Mouse (Mus musculus) limb, embryonic 12.5 days (tissue): ENCODE results near the gene Aox1. TPM values are rescaled to one million over a fixed set of nuclear protein-coding genes. Genes with fewer than 3 reads are reported as not detected.
A peak's percentile ranks its signal among the peaks of the same experiment; 100 is the strongest.

Experiments used
- ATAC-seq: fragments of 200-750 bp; cut with Nextera tagmentation; 2 replicates; pipeline ENCODE4 v1.8.0; 2017; ENCODE audit warnings: low read depth, moderate TSS enrichment; ENCODE audit not compliant: insufficient number of reproducible peaks, insufficient read depth, low FRiP score, low TSS enrichment
- H3K27ac ChIP-seq: fragments of 300-500 bp; sonication (generic); 2 replicates; pipeline ENCODE4 v1.5.1; 2016; ENCODE audit warnings: mild to moderate bottlenecking, moderate library complexity
- H3K27me3 ChIP-seq: fragments of 300-500 bp; sonication (generic); 2 replicates; pipeline ENCODE4 v1.6.1; 2016; ENCODE audit warnings: mild to moderate bottlenecking, moderate library complexity
- H3K36me3 ChIP-seq: fragments of 300-500 bp; sonication (generic); 2 replicates; pipeline ENCODE4 v1.6.1; 2016; ENCODE audit warnings: mild to moderate bottlenecking, moderate library complexity
- H3K4me1 ChIP-seq: fragments of 300-500 bp; sonication (generic); replicated peaks from 2 replicates; pipeline ENCODE4 v1.6.1; 2016
- H3K4me2 ChIP-seq: fragments of 300-500 bp; sonication (generic); 2 replicates; pipeline ENCODE4 v1.6.1; 2016; ENCODE audit warnings: mild to moderate bottlenecking, moderate library complexity
- H3K4me3 ChIP-seq: fragments of 300-500 bp; sonication (generic); replicated peaks from 2 replicates; pipeline ENCODE4 v1.5.1; 2016; ENCODE audit warnings: mild to moderate bottlenecking
- H3K9ac ChIP-seq: fragments of 300-500 bp; sonication (generic); replicated peaks from 2 replicates; pipeline ENCODE4 v1.6.1; 2016; ENCODE audit warnings: mild to moderate bottlenecking, moderate library complexity
- H3K9me3 ChIP-seq: fragments of 300-500 bp; sonication (generic); 2 replicates; pipeline ENCODE4 v1.6.1; 2016; ENCODE audit warnings: mild to moderate bottlenecking, moderate library complexity
- WGBS: fragments of 180-500 bp; shearing (Covaris S2); methylation state at CpG from one replicate; pipeline ENCODE4 v1.1.7; 2016; 5-methylcytosine and 5-hydroxymethylcytosine counted together
- polyA plus RNA-seq: library from polyadenylated mRNA; unstranded; fragments of >200 nt; fragmentation: Nextera tagmentation; extraction: Ambion mirVana; gene quantifications from 2 replicates; pipeline ENCODE4 v1.2.1, GENCODE M21; 2016

Gene Aox1
- polyA plus RNA-seq, 1 experiment from 2014 or later = 0.10 TPM

DNA sequence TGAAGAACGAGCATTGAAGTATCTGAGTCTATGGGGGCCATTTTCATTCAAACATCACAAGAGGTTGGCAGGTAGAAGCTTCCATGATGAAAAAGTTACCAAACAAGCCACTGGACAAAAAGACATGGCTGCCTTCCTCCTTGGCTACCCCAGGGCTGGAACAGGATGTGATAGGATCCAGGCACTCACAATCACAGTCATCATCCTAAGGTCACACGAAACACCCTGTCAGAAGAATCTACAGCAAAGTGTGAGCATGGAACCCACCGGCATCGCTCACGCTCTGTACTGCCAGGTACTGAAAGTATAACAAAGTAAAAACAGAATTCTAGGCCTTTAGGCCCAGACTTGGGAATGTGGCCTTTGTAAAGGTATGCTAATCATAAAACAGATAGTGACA, 80.5 kb downstream of the Aox1 start:
- no peaks in the 10 kb centered on the region for H3K36me3 ChIP-seq
- H3K4me3 ChIP-seq = no peak overlapping the region
- H3K4me1 ChIP-seq = no peaks in the 10 kb centered on the region
- H3K27ac ChIP-seq = no peak overlapping the region
- H3K9me3 ChIP-seq = no peaks in the 10 kb centered on the region
- no peak for ATAC-seq
- H3K27me3 ChIP-seq = 0 out of 2 replicates have a peak, but pooled peaks cover 3% of the 10 kb centered on the region
- no peak overlapping the region for H3K9ac ChIP-seq
- no peak overlapping the region for H3K4me2 ChIP-seq
- WGBS = 91% methylated on average over 5 of the region's 5 CpGs

DNA sequence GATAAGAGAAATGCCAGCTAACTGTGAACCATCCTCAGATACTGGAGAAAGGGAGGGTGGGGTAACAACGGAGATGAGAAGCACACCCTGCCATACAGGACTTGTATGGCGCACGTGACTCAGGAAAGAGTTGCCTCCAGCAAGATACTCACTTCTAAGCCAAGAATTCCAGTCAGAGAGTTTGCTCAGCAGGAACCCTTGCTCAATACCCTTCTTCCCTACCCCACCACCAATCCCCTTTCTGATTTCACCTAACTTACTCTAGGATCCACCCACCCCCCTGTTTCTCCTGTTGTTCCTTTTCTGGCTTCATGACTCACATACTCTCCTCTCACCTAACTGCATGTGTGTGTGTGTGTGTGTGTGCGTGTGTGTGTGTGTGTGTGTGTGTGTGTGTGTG, 81.6 kb downstream of the Aox1 start:
- 0 out of 2 replicates have a peak, but pooled peaks cover 3% of the 10 kb centered on the region for H3K27me3 ChIP-seq
- no peaks in the 10 kb centered on the region for H3K4me1 ChIP-seq
- H3K9ac ChIP-seq = no peak overlapping the region
- ATAC-seq = no peak
- H3K4me2 ChIP-seq = no peak overlapping the region
- WGBS = 82% methylated on average over 4 of the region's 4 CpGs
- H3K9me3 ChIP-seq = no peaks in the 10 kb centered on the region
- no peak overlapping the region for H3K4me3 ChIP-seq
- H3K36me3 ChIP-seq = no peaks in the 10 kb centered on the region
- no peak overlapping the region for H3K27ac ChIP-seq

DNA sequence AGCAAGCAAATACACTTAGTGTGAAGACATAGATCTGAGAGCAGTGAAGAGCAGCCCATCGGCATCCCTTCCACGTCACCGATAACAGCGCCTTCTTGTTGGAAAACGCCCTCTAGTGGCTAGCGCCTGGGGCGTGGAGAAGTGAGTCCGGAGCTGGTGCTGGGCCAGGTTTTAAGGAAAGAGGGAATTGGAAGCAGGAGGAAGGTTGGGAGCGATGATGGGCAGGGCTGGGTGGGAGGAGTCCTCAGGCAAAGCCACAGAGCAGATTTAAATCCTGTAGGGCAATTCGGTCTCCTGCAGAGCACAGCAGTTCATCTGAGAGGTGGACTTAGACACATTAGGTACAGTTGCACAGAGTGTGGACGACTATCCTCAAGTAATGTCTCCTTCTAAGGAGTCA, 83.1 kb downstream of the Aox1 start, which contains the start of gene Aox3:
Gene Aox3, plus strand, starts transcription at position 251 of the 400 bp plus-strand sequence.
- H3K27ac ChIP-seq = no peak within 1 kb of the TSS
- H3K27me3 ChIP-seq = 0 out of 2 replicates have a peak, but pooled peaks cover under 1% of the 10 kb centered on the region
- H3K9ac ChIP-seq = no peak within 1 kb of the TSS
- H3K9me3 ChIP-seq = no peaks in the 10 kb centered on the region
- no peak for ATAC-seq
- no peak within 1 kb of the TSS for H3K4me3 ChIP-seq
- no peaks in the 10 kb centered on the region for H3K4me1 ChIP-seq
- H3K36me3 ChIP-seq = no peaks in the 10 kb centered on the region
- 17% methylated on average over 11 of the region's 11 CpGs for WGBS
- H3K4me2 ChIP-seq = peak within 1 kb of the TSS; percentile 28

DNA sequence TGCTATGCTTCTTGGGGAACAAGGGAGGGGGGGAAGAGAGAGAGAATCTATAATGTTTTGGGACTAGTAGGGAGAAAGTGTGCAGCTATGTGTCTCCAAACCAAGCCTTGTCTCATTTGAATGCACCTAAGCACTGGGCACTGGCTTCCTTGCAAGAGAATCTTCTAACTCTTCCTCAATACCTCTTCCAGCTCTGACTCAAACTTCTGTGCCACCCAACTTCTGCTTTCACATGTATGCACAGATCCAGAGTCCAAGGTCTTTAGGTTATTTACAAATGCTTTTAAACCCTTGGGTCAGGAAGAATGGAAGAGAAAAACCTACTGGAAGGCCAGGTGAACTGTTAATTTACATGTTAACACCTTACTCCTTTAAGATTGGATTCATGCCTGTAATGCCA, 83.7 kb downstream of the Aox1 start:
- Histone ChIP-seq H3K9me3 (no peaks in the 10 kb centered on the region), H3K4me2 (no peak overlapping the region), H3K27ac (no peak overlapping the region), H3K4me3 (no peak overlapping the region), H3K27me3 (no peaks in the 10 kb centered on the region), H3K36me3 (no peaks in the 10 kb centered on the region), H3K9ac (no peak overlapping the region), H3K4me1 (no peaks in the 10 kb centered on the region)
- ATAC-seq = no peak

DNA sequence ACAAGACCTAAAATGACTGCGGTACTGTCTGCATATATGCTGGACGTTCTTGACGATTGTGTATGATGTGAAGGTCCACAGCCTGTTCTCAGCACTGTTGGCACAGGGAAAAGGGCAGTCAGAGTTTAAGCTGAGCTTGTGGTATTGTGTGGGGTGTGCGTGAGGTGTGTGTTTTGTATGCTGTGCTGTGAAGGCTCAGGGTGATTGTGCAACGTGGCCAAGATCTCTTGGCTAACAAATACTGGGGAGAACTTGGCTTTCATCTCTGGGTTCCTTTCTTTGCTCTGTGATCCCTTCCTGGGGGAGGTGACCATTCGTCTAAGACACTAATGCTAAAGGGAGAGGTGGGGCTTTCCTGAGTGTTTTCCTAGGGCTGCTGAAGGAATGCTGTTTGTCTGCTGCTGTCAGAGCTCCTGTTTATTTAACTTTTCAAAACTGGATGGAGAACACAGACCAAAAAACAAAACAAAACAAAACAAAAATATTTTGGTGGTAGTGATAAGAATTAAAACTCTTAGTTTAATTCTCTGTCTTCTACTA, 84.4 kb downstream of the Aox1 start:
- Histone ChIP-seq H3K27me3 (no peaks in the 10 kb centered on the region), H3K36me3 (no peaks in the 10 kb centered on the region), H3K9ac (no peak overlapping the region), H3K27ac (no peak overlapping the region), H3K9me3 (no peaks in the 10 kb centered on the region), H3K4me1 (no peaks in the 10 kb centered on the region), H3K4me3 (no peak overlapping the region), H3K4me2 (no peak overlapping the region)
- WGBS = 68% methylated on average over 6 of the region's 6 CpGs
- ATAC-seq = no peak

DNA sequence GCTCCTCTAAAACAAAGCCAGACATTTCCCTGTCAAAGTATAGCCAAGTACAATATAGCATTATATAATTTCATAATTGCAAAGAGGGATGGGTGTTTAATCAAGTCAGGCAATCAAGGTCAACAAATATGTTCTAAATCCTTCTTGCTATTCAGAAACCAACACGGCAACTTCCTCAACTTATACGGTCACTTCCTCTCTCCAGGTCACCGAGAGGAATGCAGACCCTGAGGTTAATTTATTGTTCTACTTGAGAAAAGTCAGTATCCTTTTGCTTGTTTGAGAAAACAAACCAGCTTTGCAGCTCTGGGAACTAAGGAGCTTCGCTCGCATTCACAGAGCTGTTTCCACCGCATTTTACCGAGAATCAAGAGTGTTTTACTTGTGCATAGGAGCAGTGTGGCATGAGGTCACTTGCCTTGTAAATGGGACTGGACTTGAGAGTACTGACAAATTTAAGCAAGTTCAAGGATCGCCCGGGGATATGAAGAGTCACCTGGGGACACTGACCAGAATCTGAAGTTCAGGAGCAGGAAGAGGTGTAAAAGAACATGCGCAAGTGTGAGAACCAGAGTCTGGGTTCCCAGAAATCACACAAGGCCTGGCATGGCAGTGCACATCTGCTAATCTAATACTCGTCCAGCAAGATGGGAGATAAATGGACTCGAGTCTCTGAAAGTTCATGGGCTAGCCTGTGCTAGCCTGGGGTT, 85.1 kb downstream of the Aox1 start:
- 75% methylated on average over 12 of the region's 12 CpGs for WGBS
- H3K9ac ChIP-seq = no peak overlapping the region
- no peak overlapping the region for H3K4me3 ChIP-seq
- H3K4me1 ChIP-seq = no peaks in the 10 kb centered on the region
- H3K27ac ChIP-seq = no peak overlapping the region
- H3K4me2 ChIP-seq = no peak overlapping the region
- H3K36me3 ChIP-seq = no peaks in the 10 kb centered on the region
- no peaks in the 10 kb centered on the region for H3K27me3 ChIP-seq
- no peak for ATAC-seq
- H3K9me3 ChIP-seq = no peaks in the 10 kb centered on the region

DNA sequence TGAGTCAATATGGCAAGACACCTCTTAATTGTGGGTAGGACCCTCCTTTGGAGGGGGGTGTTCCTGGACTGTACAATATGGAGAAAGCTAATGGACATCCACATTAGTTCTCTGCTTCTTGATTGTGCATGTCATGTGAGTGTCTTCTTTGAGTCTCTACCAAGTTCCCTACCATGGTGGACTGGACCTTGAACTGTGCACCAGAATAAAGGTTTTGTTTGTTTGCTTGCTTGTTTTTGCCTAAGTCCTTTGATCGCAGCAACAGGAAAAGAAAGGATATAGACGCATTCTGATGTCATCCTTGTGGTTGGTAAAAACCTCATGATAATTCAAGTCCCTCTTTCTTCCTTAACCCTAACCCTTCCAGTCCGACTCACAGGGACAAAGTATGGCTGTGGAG, 88.5 kb downstream of the Aox1 start:
- no peak overlapping the region for H3K27ac ChIP-seq
- H3K4me1 ChIP-seq = no peaks in the 10 kb centered on the region
- WGBS = 90% methylated on average over 3 of the region's 3 CpGs
- no peak overlapping the region for H3K4me3 ChIP-seq
- no peak overlapping the region for H3K9ac ChIP-seq
- no peaks in the 10 kb centered on the region for H3K27me3 ChIP-seq
- H3K36me3 ChIP-seq = no peaks in the 10 kb centered on the region
- ATAC-seq = no peak
- no peak overlapping the region for H3K4me2 ChIP-seq
- H3K9me3 ChIP-seq = no peaks in the 10 kb centered on the region

DNA sequence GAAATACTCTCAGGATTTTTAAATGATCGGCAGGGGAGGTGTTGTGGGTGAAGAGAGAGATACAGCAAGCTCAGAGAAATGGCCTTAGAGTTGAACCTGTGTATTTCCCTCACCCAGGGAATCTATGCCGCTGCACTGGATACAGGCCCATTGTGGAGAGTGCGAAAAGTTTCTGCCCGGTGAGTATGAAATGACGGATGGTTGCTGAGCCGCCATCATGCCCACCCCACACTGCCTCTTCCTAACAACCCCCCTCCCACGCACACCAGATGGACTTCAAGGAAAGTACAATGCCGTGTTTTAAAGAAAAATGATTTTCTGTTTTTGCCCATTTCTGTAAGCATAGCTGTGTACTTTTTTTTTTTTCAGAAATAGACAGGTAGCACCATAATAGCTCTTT, 95.2 kb downstream of the Aox1 start:
- no peaks in the 10 kb centered on the region for H3K36me3 ChIP-seq
- H3K27me3 ChIP-seq = no peaks in the 10 kb centered on the region
- no peak overlapping the region for H3K27ac ChIP-seq
- H3K4me2 ChIP-seq = no peak overlapping the region
- H3K9me3 ChIP-seq = no peaks in the 10 kb centered on the region
- no peak overlapping the region for H3K9ac ChIP-seq
- no peak for ATAC-seq
- H3K4me3 ChIP-seq = no peak overlapping the region
- 88% methylated on average over 8 of the region's 8 CpGs for WGBS
- H3K4me1 ChIP-seq = no peaks in the 10 kb centered on the region

DNA sequence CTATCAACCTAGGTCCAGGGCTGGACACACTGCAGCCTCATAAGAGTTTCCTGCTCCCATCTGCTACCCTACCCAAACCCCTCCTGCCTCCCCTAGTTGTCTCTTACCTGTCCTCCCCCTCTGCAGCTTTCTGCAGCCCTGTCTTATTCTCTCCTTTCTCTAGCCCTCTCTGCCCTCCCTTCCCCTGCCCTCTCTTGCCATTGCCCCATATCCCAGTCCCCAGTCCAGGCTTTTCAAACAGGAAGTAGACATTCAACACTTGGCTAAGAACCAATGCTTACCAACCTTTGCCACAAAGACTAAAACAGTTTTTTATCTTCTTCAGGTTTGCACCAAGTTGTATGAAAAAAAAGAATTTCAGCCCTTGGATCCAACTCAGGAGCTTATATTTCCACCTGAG, 108.2 kb downstream of the Aox1 start:
- ATAC-seq = no peak
- no peaks in the 10 kb centered on the region for H3K27me3 ChIP-seq
- H3K36me3 ChIP-seq = no peaks in the 10 kb centered on the region
- no peak overlapping the region for H3K4me3 ChIP-seq
- 0 out of 2 replicates have a peak, but pooled peaks cover 3% of the 10 kb centered on the region for H3K9me3 ChIP-seq
- H3K27ac ChIP-seq = no peak overlapping the region
- H3K4me2 ChIP-seq = no peak overlapping the region
- no peak overlapping the region for H3K9ac ChIP-seq
- 0 out of 2 replicates have a peak, but pooled peaks cover 4% of the 10 kb centered on the region for H3K4me1 ChIP-seq

DNA sequence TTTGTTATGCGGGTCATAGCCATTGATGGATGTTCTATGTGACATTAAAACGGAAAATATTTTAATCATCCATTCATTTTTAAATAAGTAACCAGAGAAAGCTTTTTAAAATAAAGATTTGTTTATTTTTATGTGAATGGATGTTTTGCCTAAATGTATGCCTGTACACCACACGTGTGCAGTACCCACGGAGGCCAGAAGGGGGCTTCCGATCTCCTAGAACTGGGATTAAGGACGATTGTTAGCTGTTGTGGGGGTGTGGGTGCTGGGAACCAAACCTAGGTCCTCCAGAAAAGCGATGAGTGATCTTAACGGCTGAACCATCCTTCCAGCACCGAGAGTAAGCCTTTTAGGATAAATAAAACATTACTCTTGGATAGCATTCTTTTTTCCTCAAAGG, 109.3 kb downstream of the Aox1 start:
- no peak overlapping the region for H3K9ac ChIP-seq
- H3K36me3 ChIP-seq = no peaks in the 10 kb centered on the region
- H3K4me1 ChIP-seq = 0 out of 2 replicates have a peak, but pooled peaks cover 4% of the 10 kb centered on the region
- H3K9me3 ChIP-seq = 0 out of 2 replicates have a peak, but pooled peaks cover 3% of the 10 kb centered on the region
- H3K4me2 ChIP-seq = no peak overlapping the region
- no peak for ATAC-seq
- no peak overlapping the region for H3K27ac ChIP-seq
- H3K27me3 ChIP-seq = no peaks in the 10 kb centered on the region
- 92% methylated on average over 9 of the region's 9 CpGs for WGBS
- no peak overlapping the region for H3K4me3 ChIP-seq

DNA sequence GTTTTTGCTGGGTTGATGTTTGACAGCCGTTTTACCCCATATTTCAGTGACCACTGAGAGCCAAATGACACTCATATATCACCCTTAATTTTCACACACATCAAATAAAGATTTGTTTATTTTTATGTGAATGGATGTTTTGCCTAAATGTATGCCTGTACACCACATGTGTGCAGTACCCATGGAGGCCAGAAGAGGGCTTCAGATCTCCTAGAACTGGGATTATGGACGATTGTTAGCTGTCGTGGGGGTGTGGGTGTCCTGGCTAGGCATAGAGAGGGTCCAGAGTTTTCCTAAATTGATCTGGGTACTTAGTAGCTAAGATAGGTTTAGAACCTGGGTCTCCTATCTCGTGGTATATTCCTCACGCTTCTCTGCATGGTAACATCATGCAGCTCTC, 110.9 kb downstream of the Aox1 start:
- Histone ChIP-seq H3K4me1 (0 out of 2 replicates have a peak, but pooled peaks cover 4% of the 10 kb centered on the region), H3K27ac (no peak overlapping the region), H3K4me3 (no peak overlapping the region), H3K36me3 (no peaks in the 10 kb centered on the region), H3K9me3 (0 out of 2 replicates have a peak, but pooled peaks cover 3% of the 10 kb centered on the region), H3K9ac (no peak overlapping the region), H3K27me3 (no peaks in the 10 kb centered on the region), H3K4me2 (no peak overlapping the region)
- WGBS = 89% methylated on average over 5 of the region's 5 CpGs
- ATAC-seq = no peak
